Mouse (Mus musculus) liver, postnatal 0 days (tissue): Measurements from ENCODE around the gene Mrps6.

ENCODE experiments used
- CTCF ChIP-seq: sonication (generic); IDR thresholded peaks from 2 replicates; pipeline ENCODE4 v1.5.1; 2016; ENCODE audit warnings: antibody characterized with exemption, low read depth
- EP300 ChIP-seq: IDR thresholded peaks from 2 replicates; pipeline ENCODE4 v1.6.1; 2016; ENCODE audit warnings: antibody characterized with exemption, low read depth, mild to moderate bottlenecking

DNA sequence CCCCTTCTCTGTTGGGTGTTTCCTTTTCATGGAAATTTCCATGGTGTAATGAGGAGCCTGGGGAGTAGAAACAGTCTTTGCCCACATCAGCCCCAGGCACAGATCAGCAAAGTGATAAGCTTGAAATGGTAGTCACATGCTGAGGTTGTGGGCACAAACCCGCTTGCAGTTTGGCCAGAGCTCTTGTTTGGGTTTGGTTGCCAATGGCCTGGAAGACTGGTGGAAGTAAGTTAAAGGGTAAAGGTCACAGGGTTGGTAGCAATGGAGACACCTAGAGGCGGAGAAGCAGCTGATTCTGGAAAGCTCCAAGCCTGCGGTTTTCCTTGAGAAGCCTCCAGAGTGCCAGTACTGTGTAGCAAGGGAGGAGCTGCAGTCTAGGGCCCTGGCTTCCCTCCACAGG is 47.6 kb downstream of the Mrps6 start:
- TF ChIP-seq CTCF, result no peak
- TF ChIP-seq EP300, result no peak
